Mouse (Mus musculus) heart, adult 2 months (tissue): ENCODE data around the gene Gm5965. TPM values are rescaled to one million over a fixed set of nuclear protein-coding genes. Genes with fewer than 3 reads are reported as not detected.
"Not testable (repeated sequence)": the region's sequence is repeated elsewhere in the genome, so short reads cannot be mapped to it uniquely, and the experiment has no call there.

Experiments
- DNase-seq, 2 experiments: peaks; one replicate each; pipeline ENCODE4 v3.0.0; 2021
- H3K27ac ChIP-seq: fragments of 200-600 bp; 2 replicates; pipeline ENCODE4 v1.8.1; 2022
- H3K27me3 ChIP-seq: fragments of 200-500 bp; 2 replicates; pipeline ENCODE4 v1.6.1; 2012; ENCODE audit warnings: mild to moderate bottlenecking, low read length, inconsistent platforms, mixed read lengths; ENCODE audit not compliant: control insufficient read depth, insufficient read depth
- H3K36me3 ChIP-seq: fragments of 200-500 bp; 2 replicates; pipeline ENCODE4 v1.6.1; 2012; ENCODE audit warnings: low read length, inconsistent platforms; ENCODE audit not compliant: control insufficient read depth, insufficient read depth
- H3K4me1 ChIP-seq: fragments of 200-500 bp; 2 replicates; pipeline ENCODE4 v1.6.1; 2011; ENCODE audit warnings: low read length; ENCODE audit not compliant: control insufficient read depth, insufficient read depth
- H3K4me3 ChIP-seq: fragments of 200-600 bp; 2 replicates; pipeline ENCODE4 v1.8.1; 2022
- H3K79me2 ChIP-seq: fragments of 200-500 bp; replicated peaks from 2 replicates; pipeline ENCODE4 v1.6.1; 2012; ENCODE audit warnings: mild to moderate bottlenecking, inconsistent platforms, low read length, moderate library complexity, mixed read lengths; ENCODE audit not compliant: control insufficient read depth, insufficient read depth
- H3K9ac ChIP-seq: fragments of 200-500 bp; 2 replicates; pipeline ENCODE4 v1.6.1; 2012; ENCODE audit warnings: low read depth, mild to moderate bottlenecking, control low read depth, inconsistent platforms, low read length, mixed read lengths
- CTCF ChIP-seq: fragments of 200-600 bp; IDR thresholded peaks from 2 replicates; pipeline ENCODE4 v1.8.1; 2022; ENCODE audit warnings: antibody characterized with exemption, mild to moderate bottlenecking, moderate library complexity
- EP300 ChIP-seq: fragments of 200-500 bp; IDR thresholded peaks from 2 replicates; pipeline ENCODE4 v1.6.1; 2011; ENCODE audit warnings: low read depth, low read length, control low read depth; ENCODE audit not compliant: insufficient read depth
- POLR2A ChIP-seq: fragments of 200-500 bp; IDR thresholded peaks from 2 replicates; pipeline ENCODE4 v1.6.1; 2011; ENCODE audit warnings: mild to moderate bottlenecking, low read depth, low read length, control low read depth; ENCODE audit not compliant: insufficient read depth
- WGBS: fragments of 180-500 bp; shearing (Covaris S2); methylation state at CpG from one replicate; pipeline ENCODE4 v1.1.7; 2018; 5-methylcytosine and 5-hydroxymethylcytosine counted together
- intact Hi-C: fragments of 180-260 bp; cut with DNase I; formaldehyde crosslinking; loops from one replicate; pipeline ENCODE4 v1.15.1; 2025
- long read RNA-seq: library from polyadenylated mRNA; stranded (forward); transcript quantifications from one replicate; pipeline ENCODE4 v2.0.0, GENCODE M21; 2021
- polyA plus RNA-seq: library from polyadenylated mRNA; depleted of rRNA; stranded (reverse); fragments of >200 nt; gene quantifications from 2 replicates; pipeline ENCODE4 v1.2.3, GENCODE M21; 2012; rRNA removed
- total RNA-seq, 2 experiments: library from RNA; stranded (reverse); gene quantifications; 2 replicates each; pipeline ENCODE4 v1.2.3; 2021

The Gm5965 gene
- total RNA-seq, result not detected
- polyA plus RNA-seq, result not detected in 2 replicates
- long read RNA-seq, result 0 reads

GRCm38 (mm10) chr16:88777596-88777995 is at the start of gene Gm5965:
TSS of gene Gm5965 (plus strand) at chr16:88777896.
- Histone ChIP-seq H3K27ac (no peak within 1 kb of the TSS), H3K79me2 (no peaks in the 10 kb centered on the region), H3K4me1 (no peaks in the 10 kb centered on the region), H3K27me3 (no peaks in the 10 kb centered on the region), H3K4me3 (no peak within 1 kb of the TSS), H3K9ac (no peak within 1 kb of the TSS), H3K36me3 (no peaks in the 10 kb centered on the region)
- 81% methylated on average over 6 of the region's 6 CpGs for WGBS
- TF ChIP-seq CTCF (no peak), EP300 (no peak), POLR2A (no peak)
- DNase-seq, result no peak
- intact Hi-C loops, result no loop called here

GRCm38 (mm10) chr16:88728812-88729275 is 48.9 kb upstream of the Gm5965 start, which contains the start of gene Krtap13-1:
TSS of gene Krtap13-1 (plus strand) at chr16:88728862.
- H3K36me3 ChIP-seq, result no peaks in the 10 kb centered on the region
- TF ChIP-seq CTCF (no peak), EP300 (no peak), POLR2A (no peak)
- intact Hi-C loops, result no loop called here
- no peaks in the 10 kb centered on the region for H3K79me2 ChIP-seq
- H3K4me3 ChIP-seq, result no peak within 1 kb of the TSS
- H3K27me3 ChIP-seq, result no peaks in the 10 kb centered on the region
- 79% methylated on average over 4 of the region's 4 CpGs for WGBS
- H3K9ac ChIP-seq, result no peak within 1 kb of the TSS
- H3K4me1 ChIP-seq, result no peaks in the 10 kb centered on the region
- H3K27ac ChIP-seq, result no peak within 1 kb of the TSS
- no peak for DNase-seq

GRCm38 (mm10) chr16:88735391-88735790 is 42.3 kb upstream of the Gm5965 start:
- no peak overlapping the region for H3K9ac ChIP-seq
- no peaks in the 10 kb centered on the region for H3K4me1 ChIP-seq
- intact Hi-C loops, result no loop called here
- WGBS, result 33% methylated on average over 2 of the region's 2 CpGs
- TF ChIP-seq CTCF (no peak), POLR2A (no peak), EP300 (no peak)
- no peaks in the 10 kb centered on the region for H3K79me2 ChIP-seq
- H3K36me3 ChIP-seq, result no peaks in the 10 kb centered on the region
- no peak overlapping the region for H3K27ac ChIP-seq
- H3K27me3 ChIP-seq, result no peaks in the 10 kb centered on the region
- no peak for DNase-seq
- H3K4me3 ChIP-seq, result no peak overlapping the region

GRCm38 (mm10) chr16:88744750-88745340 is 32.9 kb upstream of the Gm5965 start:
- Histone ChIP-seq H3K36me3 (no peaks in the 10 kb centered on the region), H3K4me3 (no peak overlapping the region), H3K9ac (no peak overlapping the region), H3K27me3 (no peaks in the 10 kb centered on the region), H3K27ac (no peak overlapping the region), H3K79me2 (no peaks in the 10 kb centered on the region), H3K4me1 (no peaks in the 10 kb centered on the region)
- TF ChIP-seq CTCF (no peak), EP300 (no peak), POLR2A (no peak)
- no peak for DNase-seq
- intact Hi-C loops, result no loop called here
- WGBS, result 41% methylated on average over 4 of the region's 4 CpGs

GRCm38 (mm10) chr16:88747943-88748342 is 29.8 kb upstream of the Gm5965 start:
- DNase-seq, result no peak
- H3K27ac ChIP-seq, result no peak overlapping the region
- H3K27me3 ChIP-seq, result no peaks in the 10 kb centered on the region
- TF ChIP-seq CTCF (no peak), POLR2A (no peak), EP300 (no peak)
- WGBS, result 46% methylated on average over 4 of the region's 4 CpGs
- intact Hi-C loops, result no loop called here
- H3K9ac ChIP-seq, result no peak overlapping the region
- H3K4me1 ChIP-seq, result no peaks in the 10 kb centered on the region
- H3K4me3 ChIP-seq, result no peak overlapping the region
- H3K79me2 ChIP-seq, result no peaks in the 10 kb centered on the region
- H3K36me3 ChIP-seq, result no peaks in the 10 kb centered on the region

GRCm38 (mm10) chr16:88751535-88751934 is 26.2 kb upstream of the Gm5965 start, which contains the start of gene Krtap13:
TSS of gene Krtap13 (minus strand) at chr16:88751635.
- 88% methylated on average over 3 of the region's 3 CpGs for WGBS
- H3K27me3 ChIP-seq, H3K4me3 ChIP-seq, intact Hi-C loops, H3K79me2 ChIP-seq, H3K9ac ChIP-seq, H3K27ac ChIP-seq, H3K4me1 ChIP-seq, H3K36me3 ChIP-seq, DNase-seq: not testable (repeated sequence)

- WGBS, result 77% methylated on average over 3 of the region's 3 CpGs
- H3K9ac ChIP-seq, H3K79me2 ChIP-seq, H3K36me3 ChIP-seq, H3K27me3 ChIP-seq, H3K27ac ChIP-seq, DNase-seq, H3K4me3 ChIP-seq, H3K4me1 ChIP-seq, intact Hi-C loops: not testable (repeated sequence)
Measured at GRCm38 (mm10) chr16:88758547-88758946, 19.1 kb upstream of the Gm5965 start, which contains the start of gene 2310034C09Rik. TSS of gene 2310034C09Rik (plus strand) at chr16:88758847.
